Mouse (Mus musculus) midbrain, embryonic 11.5 days (tissue): Measurements from ENCODE around the gene C2cd4c. TPM values are rescaled to one million over a fixed set of nuclear protein-coding genes. Genes with fewer than 3 reads are reported as not detected.

Source experiments
- ATAC-seq: fragments of 200-750 bp; cut with Nextera tagmentation; 2 replicates; pipeline ENCODE4 v1.8.0; 2017; ENCODE audit warnings: moderate TSS enrichment, moderate library complexity; ENCODE audit not compliant: low FRiP score
- DNase-seq: peaks from one replicate; pipeline ENCODE4 v3.0.0; 2015; ENCODE audit warnings: low spot score; ENCODE audit errors: missing footprints
- H3K27ac ChIP-seq: fragments of 300-500 bp; sonication (generic); 2 replicates; pipeline ENCODE4 v1.5.1; 2014; ENCODE audit warnings: low read depth, low read length
- H3K27me3 ChIP-seq: fragments of 300-500 bp; sonication (generic); 2 replicates; pipeline ENCODE4 v1.6.1; 2014; ENCODE audit warnings: mild to moderate bottlenecking, low read length, moderate library complexity, mixed read lengths; ENCODE audit not compliant: control insufficient read depth, insufficient read depth
- H3K36me3 ChIP-seq: fragments of 300-500 bp; sonication (generic); 2 replicates; pipeline ENCODE4 v1.6.1; 2014; ENCODE audit warnings: mild to moderate bottlenecking, low read length, moderate library complexity, mixed read lengths; ENCODE audit not compliant: control insufficient read depth, insufficient read depth
- H3K4me1 ChIP-seq: fragments of 300-500 bp; sonication (generic); 2 replicates; pipeline ENCODE4 v1.6.1; 2014; ENCODE audit warnings: low read length; ENCODE audit not compliant: control insufficient read depth, insufficient read depth
- H3K4me2 ChIP-seq: fragments of 300-500 bp; sonication (generic); 2 replicates; pipeline ENCODE4 v1.6.1; 2014; ENCODE audit warnings: mild to moderate bottlenecking, moderate library complexity
- H3K4me3 ChIP-seq: fragments of 300-500 bp; sonication (generic); 2 replicates; pipeline ENCODE4 v1.5.1; 2014; ENCODE audit warnings: low read depth, low read length
- H3K9ac ChIP-seq: fragments of 300-500 bp; sonication (generic); 2 replicates; pipeline ENCODE4 v1.6.1; 2014; ENCODE audit warnings: low read length
- H3K9me3 ChIP-seq: fragments of 300-500 bp; sonication (generic); 2 replicates; pipeline ENCODE4 v1.6.1; 2016; ENCODE audit warnings: low read length; ENCODE audit not compliant: control insufficient read depth
- WGBS: fragments of 180-500 bp; shearing (Covaris S2); extraction: QIAGEN DNeasy Blood & Tissue Kit; methylation state at CpG from one replicate; pipeline ENCODE4 v1.1.7; 2014; 5-methylcytosine and 5-hydroxymethylcytosine counted together
- polyA plus RNA-seq: library from polyadenylated mRNA; unstranded; fragments of >200 nt; fragmentation: Nextera tagmentation; extraction: Ambion mirVana; gene quantifications from 2 replicates; pipeline ENCODE4 v1.2.1, GENCODE M21; 2014

C2cd4c gene
- polyA plus RNA-seq, 1 experiment from 2014 or later = 0.10 TPM

GRCm38 (mm10) chr10:79586243-79586642 is 27.6 kb downstream of the C2cd4c start:
- Histone ChIP-seq H3K4me1 (no peaks in the 10 kb centered on the region), H3K9ac (no peak overlapping the region), H3K27ac (no peak overlapping the region), H3K4me2 (no peak overlapping the region), H3K9me3 (no peaks in the 10 kb centered on the region), H3K36me3 (no peaks in the 10 kb centered on the region; the same call in 1 of the 2 replicates), H3K4me3 (no peak overlapping the region), H3K27me3 (no peaks in the 10 kb centered on the region)
- DNase-seq = peak; percentile 39
- WGBS = 80% methylated on average over 8 of the region's 8 CpGs
- ATAC-seq = no peak

- H3K4me2 ChIP-seq = no peak overlapping the region
- H3K27me3 ChIP-seq = no peaks in the 10 kb centered on the region
- H3K4me1 ChIP-seq = no peaks in the 10 kb centered on the region
- ATAC-seq (no peak), DNase-seq (no peak)
- no peaks in the 10 kb centered on the region for H3K9me3 ChIP-seq
- no peak overlapping the region for H3K9ac ChIP-seq
- no peak overlapping the region for H3K27ac ChIP-seq
- no peaks in the 10 kb centered on the region; the same call in 1 of the 2 replicates for H3K36me3 ChIP-seq
- no peak overlapping the region for H3K4me3 ChIP-seq
- WGBS = 96% methylated on average over 5 of the region's 5 CpGs
Measured at GRCm38 (mm10) chr10:79585723-79586122, 28.1 kb downstream of the C2cd4c start.

GRCm38 (mm10) chr10:79585136-79585535 is 28.7 kb downstream of the C2cd4c start:
- no peak overlapping the region for H3K9ac ChIP-seq
- no peak overlapping the region for H3K4me3 ChIP-seq
- H3K27me3 ChIP-seq = no peaks in the 10 kb centered on the region
- no peak for ATAC-seq
- H3K36me3 ChIP-seq = no peaks in the 10 kb centered on the region; the same call in 1 of the 2 replicates
- no peak overlapping the region for H3K4me2 ChIP-seq
- no peaks in the 10 kb centered on the region for H3K4me1 ChIP-seq
- no peaks in the 10 kb centered on the region for H3K9me3 ChIP-seq
- WGBS = 92% methylated on average over 6 of the region's 6 CpGs
- H3K27ac ChIP-seq = no peak overlapping the region
- peak; percentile 35 for DNase-seq

- Histone ChIP-seq H3K4me1 (no peaks in the 10 kb centered on the region), H3K36me3 (no peaks in the 10 kb centered on the region; the same call in 1 of the 2 replicates), H3K9ac (no peak overlapping the region), H3K9me3 (no peaks in the 10 kb centered on the region), H3K27ac (no peak overlapping the region), H3K4me2 (no peak overlapping the region), H3K4me3 (no peak overlapping the region), H3K27me3 (no peaks in the 10 kb centered on the region)
- ATAC-seq (no peak), DNase-seq (peak; percentile 53)
- 89% methylated on average over 9 of the region's 9 CpGs for WGBS
Measured at GRCm38 (mm10) chr10:79584426-79584825, 29.4 kb downstream of the C2cd4c start.

GRCm38 (mm10) chr10:79584021-79584420 is 29.8 kb downstream of the C2cd4c start:
- Histone ChIP-seq H3K27ac (no peak overlapping the region), H3K9ac (no peak overlapping the region), H3K4me1 (no peaks in the 10 kb centered on the region), H3K36me3 (no peaks in the 10 kb centered on the region; the same call in 1 of the 2 replicates), H3K27me3 (no peaks in the 10 kb centered on the region), H3K9me3 (no peaks in the 10 kb centered on the region), H3K4me2 (no peak overlapping the region), H3K4me3 (no peak overlapping the region)
- no peak for ATAC-seq
- DNase-seq = peak; percentile 72
- 71% methylated on average over 7 of the region's 7 CpGs for WGBS

- 94% methylated on average over 8 of the region's 8 CpGs for WGBS
- H3K9me3 ChIP-seq = no peaks in the 10 kb centered on the region
- DNase-seq (no peak), ATAC-seq (no peak)
- H3K27me3 ChIP-seq = no peaks in the 10 kb centered on the region
- no peak overlapping the region for H3K9ac ChIP-seq
- no peaks in the 10 kb centered on the region for H3K36me3 ChIP-seq
- H3K4me2 ChIP-seq = no peak overlapping the region
- H3K27ac ChIP-seq = no peak overlapping the region
- no peak overlapping the region for H3K4me3 ChIP-seq
- H3K4me1 ChIP-seq = no peaks in the 10 kb centered on the region
Measured at GRCm38 (mm10) chr10:79581501-79581900, 32.3 kb downstream of the C2cd4c start.

GRCm38 (mm10) chr10:79580811-79581210 is 33.0 kb downstream of the C2cd4c start:
- WGBS = 37% methylated on average over 6 of the region's 6 CpGs
- no peaks in the 10 kb centered on the region for H3K4me1 ChIP-seq
- DNase-seq = peak; percentile 97
- H3K9ac ChIP-seq = no peak overlapping the region
- 0 out of 2 replicates have a peak, but pooled peaks have one; percentile 33 for ATAC-seq
- no peaks in the 10 kb centered on the region for H3K27me3 ChIP-seq
- H3K9me3 ChIP-seq = no peaks in the 10 kb centered on the region
- H3K36me3 ChIP-seq = no peaks in the 10 kb centered on the region
- H3K4me3 ChIP-seq = no peak overlapping the region
- H3K27ac ChIP-seq = no peak overlapping the region
- H3K4me2 ChIP-seq = no peak overlapping the region

- Histone ChIP-seq H3K9me3 (no peaks in the 10 kb centered on the region), H3K4me1 (no peaks in the 10 kb centered on the region), H3K4me3 (no peak overlapping the region), H3K9ac (no peak overlapping the region), H3K36me3 (no peaks in the 10 kb centered on the region), H3K4me2 (no peak overlapping the region), H3K27me3 (no peaks in the 10 kb centered on the region), H3K27ac (no peak overlapping the region)
- ATAC-seq (no peak), DNase-seq (no peak)
- 58% methylated on average over 7 of the region's 7 CpGs for WGBS
Measured at GRCm38 (mm10) chr10:79580356-79580755, 33.5 kb downstream of the C2cd4c start.

- Histone ChIP-seq H3K9me3 (no peaks in the 10 kb centered on the region), H3K4me1 (no peaks in the 10 kb centered on the region), H3K4me2 (no peak overlapping the region), H3K4me3 (no peak overlapping the region), H3K9ac (no peak overlapping the region), H3K27me3 (no peaks in the 10 kb centered on the region), H3K27ac (no peak overlapping the region), H3K36me3 (no peaks in the 10 kb centered on the region)
- DNase-seq (no peak), ATAC-seq (no peak)
- 85% methylated on average over 12 of the region's 12 CpGs for WGBS
Measured at GRCm38 (mm10) chr10:79579781-79580180, 34.0 kb downstream of the C2cd4c start.
